Mouse (Mus musculus) natural killer cell, adult 2 months (primary cell): ENCODE results near the gene Npm3.

Experiments
- DNase-seq, 2 experiments: peaks; one replicate each; pipeline ENCODE4 v3.0.0; 2022; ENCODE audit warnings: low spot score in 2 of 2

Npm3 gene

GRCm38 (mm10) chr19:45749243-45750043 lies at the start of gene Npm3:
TSS of gene Npm3 (minus strand) at chr19:45749591.
- DNase-seq: peak; percentile 77 to 82

- DNase-seq: no peak
These were observed 47.5 kb upstream of the Npm3 start for GRCm38 (mm10) chr19:45796879-45797278.

- DNase-seq: peak; percentile 76 to 78
These were observed 46.7 kb upstream of the Npm3 start for GRCm38 (mm10) chr19:45796061-45796556.

- no peak for DNase-seq
These were observed 46.1 kb upstream of the Npm3 start for GRCm38 (mm10) chr19:45795406-45795944.

- DNase-seq: no peak
These were observed 45.3 kb upstream of the Npm3 start for GRCm38 (mm10) chr19:45794718-45795117.

- DNase-seq: no peak
These were observed 43.0 kb upstream of the Npm3 start for GRCm38 (mm10) chr19:45792404-45792803.

GRCm38 (mm10) chr19:45789888-45790874 lies 40.8 kb upstream of the Npm3 start:
- DNase-seq: peak; percentile 47 to 59

- DNase-seq: no peak
These were observed 40.0 kb upstream of the Npm3 start for GRCm38 (mm10) chr19:45789365-45789764.

GRCm38 (mm10) chr19:45788337-45788736 lies 38.9 kb upstream of the Npm3 start:
- DNase-seq: no peak

- no peak for DNase-seq
These were observed 38.1 kb upstream of the Npm3 start for GRCm38 (mm10) chr19:45787450-45787849.

- DNase-seq: no peak
These were observed 36.1 kb upstream of the Npm3 start for GRCm38 (mm10) chr19:45785470-45785869.

GRCm38 (mm10) chr19:45783933-45784576 lies 34.7 kb upstream of the Npm3 start:
- no peak for DNase-seq

GRCm38 (mm10) chr19:45783181-45783932 lies 34.0 kb upstream of the Npm3 start, which contains the start of gene Mgea5:
TSS of gene Mgea5 (minus strand) at chr19:45783837.
- DNase-seq: peak; percentile 98

- peak; percentile 46 to 54 for DNase-seq
These were observed 33.1 kb upstream of the Npm3 start for GRCm38 (mm10) chr19:45782315-45783001.

GRCm38 (mm10) chr19:45781676-45782075 lies 32.3 kb upstream of the Npm3 start:
- DNase-seq: no peak

GRCm38 (mm10) chr19:45780350-45780915 lies 31.0 kb upstream of the Npm3 start:
- DNase-seq: peak in 1 of 2 experiments; percentile 11

GRCm38 (mm10) chr19:45775486-45775885 lies 26.1 kb upstream of the Npm3 start:
- DNase-seq: no peak

GRCm38 (mm10) chr19:45771501-45771900 lies 22.1 kb upstream of the Npm3 start:
- no peak for DNase-seq

- DNase-seq: no peak
These were observed 11.4 kb upstream of the Npm3 start for GRCm38 (mm10) chr19:45760810-45761209.

- no peak for DNase-seq
These were observed 9.3 kb upstream of the Npm3 start for GRCm38 (mm10) chr19:45758671-45759070.
